Mouse (Mus musculus) cerebellum, adult 18-20 months (tissue): Measurements from ENCODE around the gene Map4k1.
A peak's percentile ranks its signal among the peaks of the same experiment; 100 is the strongest.

Experiments used
- DNase-seq, 2 experiments: peaks; one replicate each; pipeline ENCODE4 v3.0.0; 2021

Map4k1 gene

DNA sequence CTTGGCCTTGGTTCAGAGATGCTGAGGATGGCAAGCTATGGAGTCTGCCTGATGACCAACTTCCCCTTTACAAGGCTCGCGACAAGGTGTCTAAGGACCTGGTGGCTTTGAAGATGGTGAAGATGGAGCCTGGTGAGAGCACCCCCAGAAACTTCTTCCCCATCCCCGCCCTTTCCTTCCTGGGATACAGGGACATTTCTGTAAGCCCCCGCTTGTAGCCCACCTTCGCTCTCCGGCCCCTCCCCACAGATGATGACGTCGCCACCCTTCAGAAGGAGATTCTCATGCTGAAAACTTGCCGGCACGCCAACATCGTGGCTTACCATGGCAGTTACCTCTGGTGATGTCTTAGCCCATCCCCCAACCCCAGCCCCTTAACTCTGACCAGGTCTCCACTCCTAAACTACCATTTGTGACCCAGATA, 1.3 kb downstream of the Map4k1 start:
- DNase-seq, result peak in 1 of 2 experiments; percentile 27

DNA sequence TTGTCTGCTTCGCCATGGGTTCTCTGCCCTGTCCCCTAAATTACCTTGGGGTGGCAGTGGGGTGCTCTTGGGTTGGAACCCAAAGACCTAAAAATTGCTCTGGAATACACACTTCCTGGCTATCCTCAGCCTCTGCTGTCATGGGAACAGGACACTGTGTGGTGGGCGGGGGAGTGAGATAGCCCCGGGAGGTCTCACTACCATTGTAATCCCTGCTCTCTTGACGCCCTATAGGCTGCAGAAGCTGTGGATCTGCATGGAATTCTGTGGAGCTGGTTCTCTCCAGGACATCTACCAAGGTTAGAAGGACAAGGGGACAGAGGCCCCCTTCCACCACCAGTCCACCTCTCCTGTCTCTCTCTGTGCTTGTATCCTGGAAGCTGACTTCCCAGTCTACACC, 2.0 kb downstream of the Map4k1 start:
- no peak for DNase-seq

DNA sequence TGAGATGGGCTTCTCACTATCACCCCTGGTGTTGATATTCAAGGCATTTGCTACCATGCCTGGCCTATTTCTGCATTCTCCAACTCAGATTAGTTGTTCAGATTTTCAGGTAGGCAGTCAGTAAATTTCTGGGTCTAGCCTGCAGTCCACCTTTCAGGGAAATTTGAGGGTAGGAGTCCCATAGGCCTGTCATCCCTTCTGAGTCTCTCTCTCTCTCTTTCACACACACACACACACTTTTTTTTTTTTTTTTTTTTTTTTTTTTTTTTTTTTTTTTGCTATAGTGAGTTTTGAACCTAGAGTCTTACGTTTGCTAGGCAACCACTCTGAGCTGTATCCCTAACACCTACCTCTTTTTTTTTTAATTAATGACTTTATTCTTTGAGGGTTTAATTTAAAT, 2.6 kb downstream of the Map4k1 start:
- no peak for DNase-seq

DNA sequence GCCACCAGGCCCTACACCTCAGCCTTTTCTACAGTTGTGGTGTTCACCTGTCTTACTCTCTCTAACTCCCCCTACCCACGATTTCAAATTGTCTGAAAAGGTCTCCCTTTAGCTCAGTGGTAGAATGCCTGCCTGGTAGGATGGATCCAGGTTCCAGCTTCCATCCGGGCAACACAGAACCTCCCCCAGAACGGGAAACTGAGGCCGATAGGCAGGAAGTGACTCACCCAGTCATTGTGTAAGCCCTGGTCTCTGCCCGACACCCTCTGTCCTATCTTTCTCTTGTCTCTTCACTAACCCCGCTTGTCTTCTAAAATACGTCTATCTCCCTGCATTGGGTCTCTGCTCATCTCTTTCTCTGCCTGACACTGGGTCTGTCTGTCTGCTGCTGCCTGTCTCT, 3.4 kb downstream of the Map4k1 start:
- no peak for DNase-seq

DNA sequence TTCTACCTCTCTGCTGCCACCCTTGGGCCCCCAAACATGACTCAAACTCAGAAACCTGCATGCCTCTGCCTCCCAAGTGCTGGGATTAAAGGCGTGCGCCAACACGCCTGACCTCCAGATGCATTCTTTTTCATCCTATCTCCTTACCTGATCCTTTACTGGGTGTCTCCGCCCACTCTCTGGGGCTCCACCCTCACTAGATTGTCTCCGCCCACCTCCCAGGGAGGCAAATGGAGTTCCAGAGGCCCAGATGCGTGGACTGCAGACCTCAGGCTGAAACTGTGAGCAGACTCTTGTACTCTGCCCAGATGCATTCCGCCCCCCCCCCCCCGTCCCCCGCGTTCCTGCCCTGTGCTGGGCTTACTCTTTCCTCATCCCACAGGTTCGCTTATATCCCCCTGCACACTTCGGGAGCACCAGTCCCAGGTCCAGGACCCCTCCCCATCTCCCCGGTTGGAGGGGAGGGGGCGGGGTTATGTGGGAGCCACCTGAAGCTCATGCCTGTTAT, 9.0 kb downstream of the Map4k1 start:
- DNase-seq, result no peak

DNA sequence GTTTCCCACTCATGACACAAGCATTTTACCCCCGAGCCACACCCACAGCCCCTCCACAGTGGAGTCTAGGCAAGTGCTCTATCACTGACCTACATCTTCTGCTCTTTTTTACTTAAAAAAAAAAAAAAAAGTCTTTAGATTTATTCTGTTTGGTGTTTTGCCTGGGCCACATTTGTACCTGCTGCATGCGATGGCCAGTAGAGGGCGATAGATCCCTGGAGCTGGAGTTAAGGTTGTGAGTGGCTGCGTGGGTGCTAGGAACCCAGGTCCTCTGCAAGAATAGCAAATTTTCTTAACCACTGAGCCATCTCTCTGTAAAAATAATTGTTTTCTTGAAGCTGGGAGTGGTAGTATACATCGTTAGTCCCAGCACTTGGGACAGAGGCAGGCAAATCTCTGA, 9.8 kb downstream of the Map4k1 start:
- DNase-seq, result no peak

DNA sequence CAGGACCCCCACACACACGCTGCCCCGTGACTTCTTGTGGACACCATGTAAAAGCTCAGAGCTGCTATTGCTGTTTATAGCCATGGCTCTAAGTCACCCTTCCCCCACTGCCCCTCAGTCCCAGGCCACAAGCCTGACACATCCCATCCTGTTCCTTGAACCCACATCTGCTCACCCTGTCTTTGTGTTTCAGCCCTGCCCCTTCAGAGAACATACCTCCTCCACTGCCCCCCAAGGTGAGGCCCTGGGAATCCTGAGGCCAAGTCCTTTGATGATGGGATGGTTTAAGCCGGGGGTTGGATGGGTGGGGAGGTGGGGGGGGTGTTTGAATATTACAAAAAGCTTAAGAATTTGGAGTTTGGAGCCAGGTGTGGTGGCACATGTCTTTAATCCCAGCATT, 11.1 kb downstream of the Map4k1 start:
- no peak for DNase-seq

DNA sequence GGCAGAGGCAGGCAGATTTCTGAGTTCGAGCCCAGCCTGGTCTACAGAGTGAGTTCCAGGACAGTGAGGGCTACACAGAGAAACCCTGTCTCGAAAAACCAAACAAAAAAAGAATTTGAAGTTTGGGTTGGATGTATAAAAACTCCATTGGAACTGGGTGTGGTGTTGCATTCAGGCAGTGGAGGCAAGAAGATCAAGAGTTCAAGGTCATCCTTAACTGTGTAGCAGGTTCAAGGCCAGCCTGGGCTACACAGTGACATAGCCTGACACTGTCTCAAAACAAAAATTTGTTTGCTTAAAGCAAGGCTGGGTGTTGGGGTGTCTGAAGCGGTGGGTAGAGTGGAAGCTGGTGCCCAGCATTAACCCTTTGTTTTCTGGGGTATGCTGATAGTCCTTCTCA, 11.6 kb downstream of the Map4k1 start:
- DNase-seq, result no peak

DNA sequence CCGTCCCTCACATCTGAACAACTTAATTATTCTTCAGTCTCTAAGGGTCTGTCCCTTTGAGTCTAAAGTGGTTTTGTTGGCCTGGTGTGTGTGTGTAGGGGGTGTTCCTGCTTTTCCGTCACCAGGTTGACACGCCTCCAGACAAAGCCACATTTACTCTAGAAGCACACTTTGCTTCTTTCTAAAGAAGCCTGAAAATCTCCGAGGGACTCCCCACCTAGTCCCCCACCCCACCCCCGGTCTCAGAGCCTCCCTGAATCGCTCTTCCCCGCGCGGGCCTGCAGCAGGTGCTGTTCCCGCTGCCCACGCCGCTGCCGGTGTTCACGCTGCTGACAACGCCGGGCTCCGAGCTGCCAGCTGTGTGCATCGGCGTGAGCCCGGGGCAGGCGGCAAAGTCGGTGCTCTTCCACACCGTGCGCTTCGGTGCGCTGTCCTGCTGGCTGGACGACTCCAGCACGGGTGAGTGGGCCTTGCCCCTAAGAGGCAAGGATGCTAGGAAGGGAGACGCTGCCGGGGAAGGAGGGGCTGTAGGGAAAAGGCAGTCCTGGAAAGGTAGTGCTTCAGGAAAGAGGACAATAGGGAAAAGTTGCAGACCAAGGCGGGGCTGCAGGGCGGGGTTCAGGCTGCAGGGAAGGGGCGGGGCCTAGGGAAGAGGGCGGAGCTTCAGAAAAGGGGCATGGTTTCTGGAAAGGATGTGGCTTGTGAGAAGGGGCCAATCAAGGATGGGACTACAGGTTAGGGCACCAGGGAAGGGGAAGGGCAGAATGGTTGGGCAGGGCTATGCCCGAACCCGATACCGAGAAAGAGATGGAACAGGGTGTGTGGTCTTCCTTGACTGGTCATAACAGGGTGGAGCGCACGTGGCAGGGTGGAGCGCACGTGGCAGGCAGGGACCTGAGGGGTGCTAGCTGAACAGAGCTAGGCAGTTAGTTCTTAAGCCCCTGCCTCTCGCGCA, 19.1 kb downstream of the Map4k1 start:
- no peak for DNase-seq

DNA sequence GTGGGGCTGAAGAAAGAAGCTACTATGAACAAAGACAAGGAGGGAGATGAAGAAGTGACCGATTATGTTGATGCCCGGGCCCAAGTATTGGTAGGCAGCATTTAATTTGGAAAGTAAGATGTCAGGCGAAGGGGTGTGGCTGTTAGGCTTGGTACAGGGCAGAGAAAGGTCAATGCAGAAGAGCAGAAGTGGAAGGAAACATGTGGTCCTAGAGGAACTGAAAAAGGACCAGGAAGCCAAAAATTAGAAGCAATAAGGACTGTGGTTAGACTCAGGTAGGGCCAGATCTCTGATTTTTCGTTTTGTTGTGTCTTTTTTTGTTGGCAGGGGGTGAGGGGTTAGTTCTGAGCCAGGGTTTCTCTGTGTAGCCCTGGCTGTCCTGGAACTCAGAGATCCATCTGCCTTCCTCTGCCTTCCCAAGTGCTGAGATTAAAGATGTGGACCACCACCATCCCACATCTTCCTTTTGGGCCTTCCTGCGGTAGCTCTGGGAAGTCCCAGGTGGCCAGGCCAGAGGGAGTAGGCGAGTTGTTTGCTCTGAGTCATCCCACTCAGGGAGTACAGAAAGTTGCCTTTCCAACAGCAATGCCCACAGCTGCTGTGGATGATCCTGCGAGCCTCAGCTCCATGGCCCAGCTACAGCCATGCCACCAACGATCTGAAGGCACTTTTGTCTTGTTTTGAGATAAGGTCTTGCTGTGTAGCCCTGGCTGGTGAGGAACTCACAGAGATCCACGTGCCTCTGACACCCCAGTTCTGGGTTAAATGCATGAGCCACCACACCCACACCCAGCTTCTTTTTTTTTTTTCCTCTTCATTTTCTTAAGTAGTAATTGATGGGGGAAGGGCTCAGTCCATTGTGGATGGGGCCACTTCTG, 25.6 kb downstream of the Map4k1 start:
- no peak for DNase-seq

DNA sequence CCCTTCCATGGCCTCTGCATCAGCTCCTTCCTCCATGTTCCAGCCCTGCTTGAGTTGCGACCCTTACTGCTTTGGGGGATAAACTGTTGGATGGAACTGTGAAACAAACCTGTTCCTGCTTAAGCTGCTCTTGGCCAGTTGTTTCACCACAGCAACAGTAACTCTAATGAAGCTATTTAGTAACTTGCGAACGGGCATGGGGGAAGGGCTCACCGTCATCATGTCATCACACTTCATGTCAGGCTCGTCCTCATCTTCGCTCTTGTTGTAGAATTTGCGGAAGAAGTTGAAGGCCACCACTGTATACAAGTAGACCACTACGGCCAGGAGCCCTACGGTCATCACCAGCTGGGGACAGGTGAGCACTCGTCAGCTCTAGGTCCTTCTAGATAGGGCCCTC, 26.3 kb downstream of the Map4k1 start:
- no peak for DNase-seq

DNA sequence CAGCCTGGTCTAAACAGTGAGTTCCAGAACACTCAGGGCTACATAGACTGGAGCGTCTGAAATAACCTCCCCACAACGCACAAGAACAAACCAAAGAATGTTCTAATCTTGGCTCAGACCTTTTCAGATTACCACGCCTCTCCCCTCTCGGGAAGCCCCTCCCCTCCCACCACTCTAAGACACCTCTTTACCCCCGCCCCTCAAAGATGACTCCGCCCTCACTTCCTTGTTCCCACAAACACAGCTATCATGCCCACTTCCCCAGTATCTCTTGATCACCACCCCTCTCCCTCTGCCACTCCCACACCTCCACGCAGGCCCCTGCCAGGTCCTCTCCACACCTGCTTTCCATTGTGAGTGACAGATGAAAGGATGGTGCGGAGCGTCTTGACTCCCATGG, 26.9 kb downstream of the Map4k1 start:
- no peak for DNase-seq

DNA sequence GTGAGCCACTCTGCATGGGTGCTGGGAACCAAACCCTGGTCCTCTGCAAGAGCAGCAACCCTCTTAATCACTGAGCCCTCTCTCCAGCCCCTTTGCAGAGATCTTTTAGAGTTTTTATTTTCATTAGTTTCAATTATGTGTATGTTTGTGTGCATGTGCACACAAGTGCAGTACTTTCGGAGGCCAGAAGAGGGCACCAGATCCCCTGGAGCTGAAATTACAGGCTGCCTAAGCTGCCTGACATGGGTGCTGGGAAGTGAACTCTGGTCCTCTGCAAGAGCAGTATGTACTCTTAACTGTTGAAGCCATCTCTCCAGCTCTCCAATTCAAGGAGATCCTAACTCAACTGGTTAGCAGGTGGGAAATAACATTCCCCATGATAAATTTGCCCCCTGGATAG, 33.1 kb downstream of the Map4k1 start:
- no peak for DNase-seq

DNA sequence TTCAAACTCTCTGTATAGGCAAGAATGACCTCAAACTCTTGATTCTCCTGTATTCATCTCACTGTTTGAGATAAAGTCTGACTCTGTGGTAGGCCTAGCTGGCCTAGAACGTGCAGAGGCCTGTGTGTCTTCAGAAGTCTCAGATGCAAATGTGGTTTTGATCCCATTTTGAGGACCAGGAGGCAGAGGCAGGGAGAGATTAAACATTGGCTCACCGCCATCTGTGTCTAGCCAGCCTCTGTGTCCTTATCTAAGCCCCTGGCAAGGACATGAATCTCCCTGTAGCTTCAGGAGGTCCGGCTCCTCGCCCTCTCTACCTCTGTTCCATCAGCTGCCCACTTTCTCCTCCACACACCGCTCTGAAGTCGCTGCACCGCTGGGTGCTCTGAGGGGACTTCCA, 34.6 kb downstream of the Map4k1 start:
- DNase-seq, result no peak

DNA sequence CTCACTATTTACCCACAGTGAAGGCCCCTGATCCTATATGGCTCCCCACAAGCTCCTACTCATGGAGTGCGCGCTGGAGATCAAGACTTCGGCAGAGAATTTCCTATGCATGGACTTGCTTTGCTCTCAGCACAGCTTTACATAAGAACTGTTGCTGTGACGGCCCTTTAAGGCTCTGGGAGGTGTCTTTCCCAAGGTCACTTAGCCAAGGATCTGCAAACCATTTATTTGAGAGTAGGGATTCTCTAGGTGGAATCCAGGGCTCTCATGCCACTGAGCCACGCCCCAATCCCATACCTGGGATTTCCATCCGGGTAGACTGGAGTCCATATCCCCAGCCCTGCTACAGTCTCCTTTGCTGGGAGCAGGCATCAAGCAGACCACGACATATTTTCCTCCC, 35.4 kb downstream of the Map4k1 start:
- DNase-seq, result no peak

DNA sequence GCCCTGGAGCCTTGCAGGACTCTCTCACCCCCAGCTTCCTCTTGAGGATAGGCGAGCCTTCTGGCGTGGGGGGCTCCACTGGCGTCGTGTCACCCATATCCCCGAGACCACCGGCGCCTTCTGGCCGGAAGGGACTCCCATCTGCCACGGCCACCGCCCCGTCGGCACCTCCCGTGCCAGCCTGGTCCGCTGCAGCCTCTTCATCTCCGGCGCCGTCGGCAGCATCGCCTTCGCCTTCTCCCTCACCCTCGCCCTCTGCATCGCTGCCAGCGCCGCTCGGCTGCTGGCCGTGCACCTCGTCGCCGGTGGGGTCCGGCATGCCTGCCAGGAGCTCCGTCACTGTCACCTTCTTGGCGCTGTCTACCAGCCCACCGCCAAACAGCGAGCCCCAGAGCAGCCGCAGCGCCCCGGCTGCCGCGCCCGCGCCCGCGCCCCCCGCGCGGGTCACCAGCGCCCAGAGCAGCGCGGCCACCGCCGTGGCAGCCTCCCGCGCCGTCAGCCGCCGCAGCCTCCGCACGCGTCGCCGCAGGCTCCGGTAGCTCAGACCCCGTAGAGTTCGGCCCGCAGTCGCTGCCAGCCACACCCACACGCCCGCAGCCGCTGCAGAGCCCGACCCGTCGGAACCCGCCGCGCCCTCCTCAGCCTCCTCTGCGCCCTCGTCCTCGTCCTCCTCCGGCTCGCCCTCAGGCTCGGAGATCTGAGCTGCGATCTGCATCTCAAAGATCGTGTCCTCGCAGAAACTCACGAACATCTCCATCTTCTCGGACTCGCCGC, 37.8 kb downstream of the Map4k1 start:
- DNase-seq, result no peak

DNA sequence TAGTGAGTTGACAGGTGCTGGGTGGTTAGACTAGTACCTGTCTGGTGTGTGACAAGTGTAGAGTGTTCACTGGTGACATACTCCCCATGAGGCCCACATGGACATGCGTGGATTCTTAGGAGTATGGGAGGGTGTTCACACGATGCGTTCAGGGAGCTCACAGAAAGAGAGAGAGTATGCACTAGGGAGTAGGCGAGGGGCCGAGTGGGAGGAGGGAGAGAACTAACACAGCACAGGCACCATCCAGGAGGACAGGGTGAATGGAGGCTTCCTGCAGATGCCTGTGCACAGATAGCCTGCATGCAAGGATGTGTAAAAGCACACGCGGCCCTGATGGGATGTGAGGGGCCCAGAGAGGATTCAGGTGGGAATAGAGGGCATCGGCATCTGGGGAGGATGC, 40.6 kb downstream of the Map4k1 start:
- DNase-seq, result no peak

DNA sequence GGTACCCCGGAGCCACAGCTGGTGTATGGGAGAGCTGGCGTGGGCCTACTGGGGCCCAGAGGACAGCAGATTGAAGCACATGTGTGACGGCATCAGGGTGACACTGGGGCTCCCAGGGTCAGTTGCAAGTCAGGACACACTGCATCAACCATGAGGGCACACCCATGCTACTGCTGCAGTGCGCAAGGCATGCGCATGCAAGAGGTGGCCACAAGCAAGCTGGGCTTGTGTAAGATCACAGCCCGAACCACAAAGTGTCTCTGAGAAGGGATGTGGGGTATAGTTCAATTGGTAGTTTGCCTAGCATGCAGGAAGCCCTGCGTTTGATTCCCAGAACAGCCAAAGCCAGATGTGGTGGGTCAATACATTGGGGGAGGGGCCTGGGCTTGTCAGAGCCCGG, 41.7 kb downstream of the Map4k1 start:
- DNase-seq, result no peak

DNA sequence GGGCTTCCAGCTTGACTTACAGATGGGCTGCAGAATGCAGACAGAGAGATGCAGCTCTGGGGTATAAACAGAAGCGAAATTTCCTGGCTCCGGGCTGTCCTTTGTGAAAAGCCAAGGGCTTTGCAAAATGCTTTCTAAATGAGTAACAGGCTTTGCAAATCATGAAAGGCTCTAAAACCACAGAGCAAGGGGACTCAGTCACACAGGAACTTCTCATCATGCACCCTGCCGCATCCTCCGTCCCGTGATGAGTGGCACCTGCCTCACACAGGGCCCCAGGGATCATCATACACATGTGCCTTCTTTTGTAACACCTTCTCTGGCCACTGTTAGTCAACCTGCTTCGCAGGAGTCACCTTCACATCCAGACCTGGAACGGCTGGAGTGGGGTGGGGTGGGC, 43.7 kb downstream of the Map4k1 start:
- DNase-seq, result no peak

DNA sequence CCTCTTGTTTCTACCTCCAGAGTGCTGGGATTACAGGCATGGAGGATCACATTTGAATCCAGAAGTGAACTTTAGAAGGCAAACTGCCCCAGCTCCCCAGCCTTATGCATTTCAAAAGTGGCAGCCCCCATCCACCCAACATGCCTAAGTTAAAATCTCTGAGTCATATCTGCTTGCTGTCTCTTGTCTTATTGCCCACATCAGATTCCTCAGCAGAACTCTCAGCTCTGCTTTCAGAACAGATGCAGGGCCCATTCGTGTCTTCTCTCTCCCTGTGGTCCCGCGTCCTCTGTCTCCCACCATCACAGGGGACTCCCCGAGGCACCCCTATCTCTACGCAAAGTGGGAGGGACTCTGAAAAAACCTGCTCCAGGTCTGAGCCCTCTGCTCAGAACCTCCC, 44.3 kb downstream of the Map4k1 start:
- no peak for DNase-seq

DNA sequence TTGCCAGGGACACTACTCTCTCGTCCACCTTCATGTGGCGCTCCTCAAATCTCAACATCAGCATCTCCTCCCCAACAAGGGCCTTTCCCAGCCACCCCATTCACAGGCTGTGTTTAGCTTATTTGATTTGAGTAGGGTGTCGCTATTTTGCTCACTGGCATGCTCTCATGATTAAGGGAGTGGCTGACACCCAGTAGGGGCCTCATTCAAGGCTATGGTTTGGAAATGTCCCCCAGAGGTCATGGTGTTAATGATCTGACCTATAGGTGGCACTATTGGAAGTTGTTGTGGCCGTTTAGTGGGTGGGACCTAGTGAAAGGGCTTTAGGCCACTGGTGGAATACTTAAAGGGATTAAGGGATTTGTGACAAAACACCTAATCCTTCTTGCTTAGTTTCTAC, 45.0 kb downstream of the Map4k1 start:
- DNase-seq, result no peak

DNA sequence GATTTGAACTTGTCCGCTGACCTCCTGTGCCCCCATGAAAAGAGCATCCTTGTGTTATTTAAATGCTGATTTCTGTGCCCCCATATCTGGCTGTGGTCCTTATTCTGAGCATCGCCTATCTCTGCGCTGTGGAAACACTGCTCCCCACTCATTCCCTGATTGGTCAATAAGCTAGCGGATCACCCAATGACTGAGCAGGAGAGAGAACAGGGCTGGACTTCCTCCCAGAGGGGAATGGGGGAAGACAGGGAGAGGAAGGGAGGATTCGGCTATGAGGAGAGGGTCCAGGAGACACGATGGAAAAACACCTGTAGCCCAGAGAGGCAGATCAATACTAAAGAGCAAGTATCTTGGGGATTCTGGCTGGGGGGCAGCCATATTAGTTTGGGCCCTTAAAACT, 46.9 kb downstream of the Map4k1 start:
- DNase-seq, result no peak
